ENCODE assay signal across 9 mouse cellular contexts in genomic region chr9:79719451-79719850, GRCm38 (mm10). TPM values are rescaled to one million over a fixed set of nuclear protein-coding genes. Genes with fewer than 3 reads are reported as not detected.
DNase-seq lines count a peak whose midpoint lies in the region; ATAC-seq and TF ChIP-seq lines count a peak whose summit lies in the region.
"Had no signal": no experiment of that assay in that cellular context is flagged by ENCODE, and none has a peak within 500 bp of the region (broad histone marks: within the 10 kb centered on the region; RNA-seq: fewer than 3 reads in every experiment).

No protein-coding gene starts in this region.

- TF ChIP-seq EP300 in heart, adult 2 months (IDR thresholded peaks at IDR 0.05; ENCODE audit: insufficient read depth, low read depth, low read length) = no peak

- H3K79me2 ChIP-seq in heart, adult 2 months (replicated peaks; ENCODE audit: control insufficient read depth, insufficient read depth, low read length) = no peaks in the 10 kb centered on the region

- no peak for TF ChIP-seq CTCF in heart, adult 2 months (IDR thresholded peaks at IDR 0.05)
- no peak for TF ChIP-seq CTCF in kidney, postnatal 0 days (IDR thresholded peaks at IDR 0.05; ENCODE audit: low read depth)

- 4% methylated on average over 28 of the region's 28 CpGs for WGBS in heart, adult 2 months
- 1% methylated on average over 28 of the region's 28 CpGs for WGBS in kidney, postnatal 0 days
- WGBS in midbrain, embryonic 11.5 days = under 1% methylated on average over 28 of the region's 28 CpGs

- H3K4me2 ChIP-seq in kidney, postnatal 0 days (ENCODE audit: low read length) = peak overlapping the region; percentile 87
- H3K4me2 ChIP-seq in midbrain, embryonic 11.5 days = peak overlapping the region; percentile 85

- no peak for TF ChIP-seq POLR2A in heart, adult 2 months (IDR thresholded peaks at IDR 0.05; ENCODE audit: insufficient read depth, low read depth, low read length)

- no peak for ATAC-seq in kidney, postnatal 0 days (replicated peaks; ENCODE audit: low FRiP score, low read depth)
- no peak for ATAC-seq in midbrain, embryonic 11.5 days (ENCODE audit: low FRiP score)
- ATAC-seq in monocyte, adult 5-6 weeks (replicated peaks; ENCODE audit: insufficient number of reproducible peaks, low FRiP score, low TSS enrichment, poor library complexity, severe bottlenecking) = no peak

- no peaks in the 10 kb centered on the region; the same call in 1 of the 2 replicates for H3K4me1 ChIP-seq in heart, adult 2 months (ENCODE audit: control insufficient read depth, insufficient read depth, low read length)
- peaks cover 23% of the 10 kb centered on the region for H3K4me1 ChIP-seq in kidney, postnatal 0 days (replicated peaks; ENCODE audit: insufficient read depth, low read length)
- H3K4me1 ChIP-seq in midbrain, embryonic 11.5 days (ENCODE audit: control insufficient read depth, insufficient read depth, low read length) = peaks cover 16% of the 10 kb centered on the region; the same call in 1 of the 2 replicates

- peak; percentile 9 for DNase-seq in cerebellum, adult 11-12 months
- DNase-seq in cerebellum, adult 11 months = no peak
- peak; percentile 31 to 38 for DNase-seq in cerebellum, postnatal 25 days
- DNase-seq in heart, adult 2 months = peak; percentile 40 to 43
- peak; percentile 74 for DNase-seq in kidney, postnatal 0 days (ENCODE audit: low spot score)
- DNase-seq in midbrain, embryonic 11.5 days (ENCODE audit: low spot score, missing footprints) = peak; percentile 95
- no peak for DNase-seq in c-Kit-positive CD71-positive TER-119-positive erythroid progenitor cells, embryonic 14.5 days (ENCODE audit: low spot score)

- intact Hi-C loops in heart, adult 2 months (cut with DNase I) = loop anchor here (5.0 to 10.0 kb wide), 3 partner anchors 352 to 1072 kb away; no protein-coding TSS in a partner anchor

- peaks cover 5% of the 10 kb centered on the region; the same call in 1 of the 2 replicates for H3K27me3 ChIP-seq in heart, adult 2 months (ENCODE audit: control insufficient read depth, insufficient read depth, low read length)
- H3K27me3 ChIP-seq in kidney, postnatal 0 days (ENCODE audit: insufficient read depth, low read length) = peaks cover 8% of the 10 kb centered on the region; the same call in 1 of the 2 replicates
- peaks cover 40% of the 10 kb centered on the region for H3K27me3 ChIP-seq in midbrain, embryonic 11.5 days (ENCODE audit: control insufficient read depth, insufficient read depth, low read length)

- no peak overlapping the region for H3K9ac ChIP-seq in heart, adult 2 months (ENCODE audit: low read depth, low read length)
- peak overlapping the region; percentile 59 for H3K9ac ChIP-seq in kidney, postnatal 0 days (ENCODE audit: low read depth, low read length)
- no peak overlapping the region; the same call in 1 of the 2 replicates for H3K9ac ChIP-seq in midbrain, embryonic 11.5 days (ENCODE audit: low read length)

- peak overlapping the region; percentile 20; the same call in 1 of the 2 replicates for H3K4me3 ChIP-seq in heart, adult 2 months
- peak overlapping the region; percentile 59 for H3K4me3 ChIP-seq in kidney, postnatal 0 days (replicated peaks; ENCODE audit: low read depth, low read length)
- peak overlapping the region; percentile 49 for H3K4me3 ChIP-seq in midbrain, embryonic 11.5 days (ENCODE audit: low read depth, low read length)

- no peak overlapping the region for H3K27ac ChIP-seq in heart, adult 2 months
- H3K27ac ChIP-seq in kidney, postnatal 0 days = 0 out of 2 replicates have a peak overlapping the region, but pooled peaks have one; percentile 72
- no peak overlapping the region for H3K27ac ChIP-seq in midbrain, embryonic 11.5 days (ENCODE audit: low read depth, low read length)
- H3K27ac ChIP-seq: macrophage had no signal

- H3K9me3 ChIP-seq in kidney, postnatal 0 days (replicated peaks; ENCODE audit: low read length) = 0 out of 2 replicates have a peak, but pooled peaks cover 2% of the 10 kb centered on the region
- H3K9me3 ChIP-seq in midbrain, embryonic 11.5 days (ENCODE audit: control insufficient read depth, low read length) = no peaks in the 10 kb centered on the region

- no peaks in the 10 kb centered on the region for H3K36me3 ChIP-seq in heart, adult 2 months (ENCODE audit: control insufficient read depth, insufficient read depth, low read length)
- no peaks in the 10 kb centered on the region for H3K36me3 ChIP-seq in kidney, postnatal 0 days (ENCODE audit: insufficient read depth, low read length)
- no peaks in the 10 kb centered on the region for H3K36me3 ChIP-seq in midbrain, embryonic 11.5 days (ENCODE audit: control insufficient read depth, insufficient read depth, low read length)

RNA-seq across cellular contexts. Expression of gene Col12a1, which starts 0.8 kb away (rescaled TPM):
- under 1 TPM; 0.70 to 0.96 TPM for total RNA-seq in heart, adult 2 months (2021)
- 1.1 and 2.2 TPM in 2 replicates for polyA plus RNA-seq in heart, adult 2 months (2012; rRNA removed)
- 42.8 and 43.5 TPM in 2 replicates for polyA plus RNA-seq in kidney, postnatal 0 days (2015; fragmentation: Nextera tagmentation; extraction: Ambion mirVana)
- 14.7 and 17.8 TPM in 2 replicates for polyA plus RNA-seq in midbrain, embryonic 11.5 days (2014; fragmentation: Nextera tagmentation; extraction: Ambion mirVana)
- 0.29 TPM in 1 of 3 replicates, not detected in the others for total RNA-seq in monocyte, adult 5-6 weeks (2017)

RNA-seq across cellular contexts. Expression of gene Cox7a2, which starts 40.2 kb away (rescaled TPM):
- 1,000 to 10,000 TPM in 1 of 2 experiments, 100 to 1,000 TPM in 1; 911 to 1,089 TPM for total RNA-seq in heart, adult 2 months (2021)
- 582 and 1,119 TPM in 2 replicates for polyA plus RNA-seq in heart, adult 2 months (2012; rRNA removed)
- 1,196 and 1,379 TPM in 2 replicates for polyA plus RNA-seq in kidney, postnatal 0 days (2015; fragmentation: Nextera tagmentation; extraction: Ambion mirVana)
- 601 and 658 TPM in 2 replicates for polyA plus RNA-seq in midbrain, embryonic 11.5 days (2014; fragmentation: Nextera tagmentation; extraction: Ambion mirVana)
- total RNA-seq in monocyte, adult 5-6 weeks (2017) = 70.5 to 164 TPM (median 136 TPM) in 3 replicates

Comparison
In these comparisons a context has a peak if more than half of its experiments do, and no peak if none do; other contexts are left out.
1. DNase-seq: peak in cerebellum, adult 11-12 months (single experiment), cerebellum, postnatal 25 days (2 of 2), heart, adult 2 months (2 of 2), kidney, postnatal 0 days (single experiment) and midbrain, embryonic 11.5 days (single experiment); none in cerebellum, adult 11 months (single experiment) and c-Kit-positive CD71-positive TER-119-positive erythroid progenitor cells, embryonic 14.5 days (single experiment).
2. Peak in every context shown above with its lines, with median percentiles within 50 percentile points of each other: H3K4me3 ChIP-seq.